Mouse (Mus musculus): ENCODE data around the gene Acox2.

DNA sequence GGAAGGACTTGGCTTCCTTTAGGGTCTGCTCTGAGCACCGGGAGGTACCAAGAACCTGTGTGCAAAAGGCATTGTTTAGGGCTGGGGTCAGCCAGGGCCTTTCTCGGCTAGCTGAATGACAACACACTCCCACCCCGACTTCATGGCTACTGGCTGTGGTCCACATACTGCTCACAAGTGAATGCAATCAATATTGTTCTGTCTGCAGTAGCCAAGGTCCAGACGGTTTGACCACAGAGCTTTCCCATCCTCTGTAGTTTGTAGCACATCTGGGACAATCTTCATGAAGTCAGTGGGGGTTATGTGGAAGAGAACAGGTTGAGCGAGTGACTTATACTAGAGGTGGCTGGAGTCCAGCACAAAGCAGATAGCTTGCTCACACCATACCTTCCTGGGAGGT, 2.3 kb downstream of the Acox2 start:
- TF ChIP-seq POLR2AphosphoS5 (IDR thresholded peaks at IDR 0.05; ENCODE audit: insufficient replicate concordance, low read depth, low read length) (no peak), CTCF (IDR thresholded peaks at IDR 0.05; ENCODE audit: low read depth, low read length) (no peak), TAL1 (conservative IDR thresholded peaks at IDR 0.05; ENCODE audit: low read depth, low read length) (no peak), GATA2 (IDR thresholded peaks at IDR 0.05; ENCODE audit: borderline replicate concordance, low read depth, low read length) (no peak), GATA1 (IDR thresholded peaks at IDR 0.05; ENCODE audit: borderline replicate concordance, low read length) (no peak)
